Mouse (Mus musculus) E14TG2a.4 (cell line): ENCODE results near the gene Ripk1.

Source experiments
- CTCF ChIP-seq: conservative IDR thresholded peaks from 2 replicates; pipeline ENCODE4 v1.5.1; 2014; ENCODE audit warnings: low read length
- NANOG ChIP-seq: IDR thresholded peaks from 2 replicates; pipeline ENCODE4 v1.6.1; 2014; ENCODE audit warnings: borderline replicate concordance, low read length, mixed read lengths
- POU5F1 ChIP-seq: IDR thresholded peaks from 2 replicates; pipeline ENCODE4 v1.6.1; 2014; ENCODE audit warnings: low read length, borderline replicate concordance

GRCm38 (mm10) chr13:33965056-33966024 is 36.8 kb upstream of the Ripk1 start:
- TF ChIP-seq CTCF, result no peak
- TF ChIP-seq NANOG, result no peak
- no peak for TF ChIP-seq POU5F1
